In the genomic region with DNA sequence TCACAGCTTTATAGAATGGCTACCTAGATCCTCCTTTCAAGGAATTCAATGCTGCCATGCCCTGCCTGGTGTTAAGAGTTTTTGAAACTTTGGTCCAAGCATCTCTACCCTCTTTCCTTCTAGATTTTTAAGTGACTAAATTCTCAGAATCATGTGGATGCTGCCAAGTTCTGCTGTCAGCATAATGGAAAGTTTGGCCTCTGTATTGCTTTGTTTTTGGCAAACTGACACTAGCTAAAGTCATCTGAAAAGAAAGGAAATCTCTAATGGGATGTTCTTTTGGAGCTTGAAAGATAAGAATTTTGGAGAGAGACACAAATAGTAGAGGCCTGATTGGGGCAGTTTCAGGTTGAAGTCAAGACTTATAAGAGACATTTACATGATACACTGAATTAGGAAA, we compare ENCODE assay signal across 23 mouse cellular contexts.
DNase-seq lines count a peak whose midpoint lies in the region; TF ChIP-seq lines count a peak whose summit lies in the region.
"Had no signal": no experiment of that assay in that cellular context is flagged by ENCODE, and none has a peak within 500 bp of the region (broad histone marks: within the 10 kb centered on the region; RNA-seq: fewer than 3 reads in every experiment).

No protein-coding gene starts in this region.

- no peak overlapping the region for H3K4me3 ChIP-seq in cerebellum, adult 2 months (replicated peaks; ENCODE audit: insufficient read depth, low read depth, low read length)
- H3K4me3 ChIP-seq: forebrain, embryonic 13.5 days; heart, embryonic 15.5 days; hindbrain, embryonic 15.5 days; layer of hippocampus, adult 2 months had no signal

- no peak overlapping the region for H3K27ac ChIP-seq in cerebellum, adult 2 months (ENCODE audit: insufficient read depth, low read length)
- H3K27ac ChIP-seq: forebrain, embryonic 13.5 days; heart, embryonic 15.5 days; hindbrain, embryonic 15.5 days; layer of hippocampus, adult 2 months; liver, embryonic 14.5 days had no signal

- no peaks in the 10 kb centered on the region for H3K27me3 ChIP-seq in cerebellum, adult 2 months (ENCODE audit: control insufficient read depth, insufficient read depth, low read length)
- H3K27me3 ChIP-seq: forebrain, embryonic 13.5 days; heart, embryonic 15.5 days; hindbrain, embryonic 15.5 days had no signal

- TF ChIP-seq POLR2A in cerebellum, adult 2 months (IDR thresholded peaks at IDR 0.05; ENCODE audit: borderline replicate concordance, insufficient read depth, low read length): no peak

- H3K4me1 ChIP-seq in cerebellum, adult 2 months (ENCODE audit: control insufficient read depth, insufficient read depth, low read length): no peaks in the 10 kb centered on the region
- H3K4me1 ChIP-seq: forebrain, embryonic 13.5 days; heart, embryonic 15.5 days; hindbrain, embryonic 15.5 days had no signal

- no peak for TF ChIP-seq CTCF in cerebellum, adult 2 months (IDR thresholded peaks at IDR 0.05; ENCODE audit: borderline replicate concordance, insufficient read depth, low read depth, low read length)

- DNase-seq in gastrocnemius, adult 18-20 months (ENCODE audit: low spot score): peak; percentile 53
- no peak for DNase-seq in gastrocnemius, postnatal 10 days
- peak; percentile 62 for DNase-seq in heart, adult 8-10 months (ENCODE audit: low spot score)
- DNase-seq in heart, postnatal 25 days (ENCODE audit: low spot score): no peak
- DNase-seq in lung, postnatal 10 days: peak; percentile 26
- no peak for DNase-seq in lung, postnatal 25 days (ENCODE audit: low spot score)
- peak; percentile 64 for DNase-seq in skeletal muscle tissue, adult 2 months (ENCODE audit: low read depth, low spot score)
- DNase-seq in cerebellum, adult 2 months: no peak
- DNase-seq: adrenal gland, postnatal 25 days; cerebellum, adult 18-20 months; cerebellum, postnatal 14 days; kidney, adult 11 months; kidney, postnatal 36 days; layer of hippocampus, postnatal 36 days; liver; right cerebral cortex, postnatal 25 days; spleen, adult 18-20 months; thymus, postnatal 14 days had no signal

- intact Hi-C loops in heart, postnatal 25 days (cut with DNase I): no loop called here

Comparison
In these comparisons a context has a peak if more than half of its experiments do, and no peak if none do; other contexts are left out.
1. DNase-seq: peak in gastrocnemius, adult 18-20 months (single experiment), heart, adult 8-10 months (single experiment), lung, postnatal 10 days (single experiment) and skeletal muscle tissue, adult 2 months (single experiment); none in gastrocnemius, postnatal 10 days (single experiment), heart, postnatal 25 days (single experiment), lung, postnatal 25 days (single experiment) and cerebellum, adult 2 months (0 of 2).